Mouse (Mus musculus) ZHBTc4 (cell line): ENCODE measurements at regions not wholly inside any gene's neighbourhood (a gene's known extent, or its start where the extent isn't known, plus 50 kb on each side); places are given as distances from the start of the nearest gene placed in this dataset.

Experiments
- DNase-seq: peaks from one replicate; pipeline ENCODE4 v3.0.0-alpha.2; 2011; ENCODE audit warnings: low read depth, low spot score

GRCm38 (mm10) chr3:149503992-149504391, 513.6 kb upstream of the Adgrl2 start:
- DNase-seq = no peak

- no peak for DNase-seq
Observed at GRCm38 (mm10) chr3:149500130-149500529, 509.8 kb upstream of the Adgrl2 start.

GRCm38 (mm10) chr3:149498765-149499164, 508.4 kb upstream of the Adgrl2 start:
- DNase-seq = no peak

- no peak for DNase-seq
Observed at GRCm38 (mm10) chr3:149496829-149497471, 506.6 kb upstream of the Adgrl2 start.

GRCm38 (mm10) chr3:149496122-149496521, 505.8 kb upstream of the Adgrl2 start:
- no peak for DNase-seq

GRCm38 (mm10) chr3:149488147-149488546, 497.8 kb upstream of the Adgrl2 start:
- DNase-seq = no peak

- no peak for DNase-seq
Observed at GRCm38 (mm10) chr3:149485406-149485805, 495.1 kb upstream of the Adgrl2 start.

GRCm38 (mm10) chr3:149484319-149484718, 494.0 kb upstream of the Adgrl2 start:
- DNase-seq = peak; percentile 67

GRCm38 (mm10) chr3:149476151-149476550, 485.8 kb upstream of the Adgrl2 start:
- DNase-seq = no peak

GRCm38 (mm10) chr3:149466973-149467372, 476.6 kb upstream of the Adgrl2 start:
- no peak for DNase-seq

GRCm38 (mm10) chr3:149464603-149465002, 474.2 kb upstream of the Adgrl2 start:
- no peak for DNase-seq

GRCm38 (mm10) chr3:149462121-149462541, 471.8 kb upstream of the Adgrl2 start:
- no peak for DNase-seq

GRCm38 (mm10) chr3:149461613-149462012, 471.3 kb upstream of the Adgrl2 start:
- DNase-seq = no peak

GRCm38 (mm10) chr3:149449376-149449775, 459.0 kb upstream of the Adgrl2 start:
- no peak for DNase-seq

GRCm38 (mm10) chr3:149445991-149446564, 455.7 kb upstream of the Adgrl2 start:
- no peak for DNase-seq

GRCm38 (mm10) chr3:149444854-149445577, 454.7 kb upstream of the Adgrl2 start:
- DNase-seq = no peak

- no peak for DNase-seq
Observed at GRCm38 (mm10) chr3:149444377-149444776, 454.0 kb upstream of the Adgrl2 start.

- DNase-seq = no peak
Observed at GRCm38 (mm10) chr3:149441227-149441626, 450.9 kb upstream of the Adgrl2 start.

- DNase-seq = no peak
Observed at GRCm38 (mm10) chr3:149437763-149438162, 447.4 kb upstream of the Adgrl2 start.

- no peak for DNase-seq
Observed at GRCm38 (mm10) chr3:149436944-149437343, 446.6 kb upstream of the Adgrl2 start.

GRCm38 (mm10) chr3:149436420-149436819, 446.1 kb upstream of the Adgrl2 start:
- no peak for DNase-seq

GRCm38 (mm10) chr3:149431795-149432194, 441.4 kb upstream of the Adgrl2 start:
- no peak for DNase-seq
